Mouse (Mus musculus): ENCODE measurements around the gene Tanc1. TPM values are rescaled to one million over a fixed set of nuclear protein-coding genes. Genes with fewer than 3 reads are reported as not detected.

Gene Tanc1
- polyA plus RNA-seq, 1 experiment from 2014 or later: 29.8 TPM

- whole genome bisulfite sequencing: 76% methylated on average over 6 of the region's 6 CpGs
- no peaks in the 10 kb centered on the region for H3K4me1 ChIP-seq (replicated peaks; ENCODE audit: insufficient read depth, low read length)
- no peak for DNase-seq (ENCODE audit: low spot score)
- H3K4me2 ChIP-seq (ENCODE audit: low read length): no peak overlapping the region
- H3K27me3 ChIP-seq (ENCODE audit: insufficient read depth, low read length): no peaks in the 10 kb centered on the region
- no peak for TF ChIP-seq CTCF (IDR thresholded peaks at IDR 0.05; ENCODE audit: low read depth)
- H3K9me3 ChIP-seq (replicated peaks; ENCODE audit: low read length): no peaks in the 10 kb centered on the region
- no peaks in the 10 kb centered on the region for H3K36me3 ChIP-seq (ENCODE audit: insufficient read depth, low read length)
- ATAC-seq (replicated peaks; ENCODE audit: low FRiP score, low read depth): no peak
- H3K27ac ChIP-seq: no peak overlapping the region
- H3K4me3 ChIP-seq (replicated peaks; ENCODE audit: low read depth, low read length): no peak overlapping the region
- H3K9ac ChIP-seq (ENCODE audit: low read depth, low read length): no peak overlapping the region
Measured at GRCm38 (mm10) chr2:59583961-59584360, 27.9 kb upstream of the Tanc1 start.

GRCm38 (mm10) chr2:59587387-59588095, 24.3 kb upstream of the Tanc1 start:
- no peak for TF ChIP-seq CTCF (IDR thresholded peaks at IDR 0.05; ENCODE audit: low read depth)
- Histone ChIP-seq H3K4me2 (ENCODE audit: low read length) (no peak overlapping the region), H3K9me3 (replicated peaks; ENCODE audit: low read length) (no peaks in the 10 kb centered on the region), H3K4me1 (replicated peaks; ENCODE audit: insufficient read depth, low read length) (no peaks in the 10 kb centered on the region), H3K27ac (no peak overlapping the region), H3K9ac (ENCODE audit: low read depth, low read length) (no peak overlapping the region), H3K36me3 (ENCODE audit: insufficient read depth, low read length) (no peaks in the 10 kb centered on the region), H3K4me3 (replicated peaks; ENCODE audit: low read depth, low read length) (no peak overlapping the region), H3K27me3 (ENCODE audit: insufficient read depth, low read length) (no peaks in the 10 kb centered on the region)
- WGBS: 69% methylated on average over 10 of the region's 10 CpGs
- ATAC-seq (replicated peaks; ENCODE audit: low FRiP score, low read depth) (no peak), DNase-seq (ENCODE audit: low spot score) (no peak)

GRCm38 (mm10) chr2:59588096-59588405, 23.8 kb upstream of the Tanc1 start:
- WGBS: 85% methylated on average over 3 of the region's 3 CpGs
- Histone ChIP-seq H3K9ac (ENCODE audit: low read depth, low read length) (no peak overlapping the region), H3K27ac (no peak overlapping the region), H3K4me2 (ENCODE audit: low read length) (no peak overlapping the region), H3K9me3 (replicated peaks; ENCODE audit: low read length) (no peaks in the 10 kb centered on the region), H3K36me3 (ENCODE audit: insufficient read depth, low read length) (no peaks in the 10 kb centered on the region), H3K27me3 (ENCODE audit: insufficient read depth, low read length) (no peaks in the 10 kb centered on the region), H3K4me3 (replicated peaks; ENCODE audit: low read depth, low read length) (no peak overlapping the region), H3K4me1 (replicated peaks; ENCODE audit: insufficient read depth, low read length) (no peaks in the 10 kb centered on the region)
- no peak for ATAC-seq (replicated peaks; ENCODE audit: low FRiP score, low read depth)
- no peak for TF ChIP-seq CTCF (IDR thresholded peaks at IDR 0.05; ENCODE audit: low read depth)
- DNase-seq (ENCODE audit: low spot score): no peak

GRCm38 (mm10) chr2:59593341-59593902, 18.4 kb upstream of the Tanc1 start:
- no peak for TF ChIP-seq CTCF (IDR thresholded peaks at IDR 0.05; ENCODE audit: low read depth)
- no peak; the same call in 1 of the 2 replicates for ATAC-seq (replicated peaks; ENCODE audit: low FRiP score, low read depth)
- Histone ChIP-seq H3K9me3 (replicated peaks; ENCODE audit: low read length) (no peaks in the 10 kb centered on the region), H3K27ac (no peak overlapping the region), H3K4me2 (ENCODE audit: low read length) (peak overlapping the region; percentile 23; the same call in 1 of the 2 replicates), H3K4me3 (replicated peaks; ENCODE audit: low read depth, low read length) (no peak overlapping the region), H3K36me3 (ENCODE audit: insufficient read depth, low read length) (no peaks in the 10 kb centered on the region), H3K4me1 (replicated peaks; ENCODE audit: insufficient read depth, low read length) (peaks cover 8% of the 10 kb centered on the region; the same call in 1 of the 2 replicates), H3K27me3 (ENCODE audit: insufficient read depth, low read length) (no peaks in the 10 kb centered on the region), H3K9ac (ENCODE audit: low read depth, low read length) (no peak overlapping the region)
- DNase-seq (ENCODE audit: low spot score): peak; percentile 75
- 18% methylated on average over 7 of the region's 7 CpGs for WGBS

- Histone ChIP-seq H3K9ac (ENCODE audit: low read depth, low read length) (no peak overlapping the region), H3K4me3 (replicated peaks; ENCODE audit: low read depth, low read length) (no peak overlapping the region), H3K27me3 (ENCODE audit: insufficient read depth, low read length) (no peaks in the 10 kb centered on the region), H3K4me2 (ENCODE audit: low read length) (no peak overlapping the region), H3K9me3 (replicated peaks; ENCODE audit: low read length) (no peaks in the 10 kb centered on the region), H3K4me1 (replicated peaks; ENCODE audit: insufficient read depth, low read length) (peaks cover 12% of the 10 kb centered on the region), H3K27ac (no peak overlapping the region), H3K36me3 (ENCODE audit: insufficient read depth, low read length) (no peaks in the 10 kb centered on the region)
- 55% methylated on average over 6 of the region's 6 CpGs for WGBS
- TF ChIP-seq CTCF (IDR thresholded peaks at IDR 0.05; ENCODE audit: low read depth): no peak
- DNase-seq (ENCODE audit: low spot score) (no peak), ATAC-seq (replicated peaks; ENCODE audit: low FRiP score, low read depth) (no peak)
Measured at GRCm38 (mm10) chr2:59594095-59594494, 17.7 kb upstream of the Tanc1 start.

- H3K36me3 ChIP-seq (ENCODE audit: insufficient read depth, low read length): no peaks in the 10 kb centered on the region
- no peak overlapping the region for H3K27ac ChIP-seq
- ATAC-seq (replicated peaks; ENCODE audit: low FRiP score, low read depth) (no peak), DNase-seq (ENCODE audit: low spot score) (no peak)
- 73% methylated on average over 8 of the region's 8 CpGs for WGBS
- no peaks in the 10 kb centered on the region for H3K9me3 ChIP-seq (replicated peaks; ENCODE audit: low read length)
- H3K9ac ChIP-seq (ENCODE audit: low read depth, low read length): no peak overlapping the region
- H3K4me2 ChIP-seq (ENCODE audit: low read length): no peak overlapping the region
- peaks cover 24% of the 10 kb centered on the region for H3K4me1 ChIP-seq (replicated peaks; ENCODE audit: insufficient read depth, low read length)
- no peaks in the 10 kb centered on the region for H3K27me3 ChIP-seq (ENCODE audit: insufficient read depth, low read length)
- peak; percentile 15; the same call in 1 of the 2 replicates for TF ChIP-seq CTCF (IDR thresholded peaks at IDR 0.05; ENCODE audit: low read depth)
- H3K4me3 ChIP-seq (replicated peaks; ENCODE audit: low read depth, low read length): no peak overlapping the region
Measured at GRCm38 (mm10) chr2:59596545-59596944, 15.3 kb upstream of the Tanc1 start.

Data from kidney, postnatal 0 days (tissue).